Mouse (Mus musculus): ENCODE results near the gene Btbd1. TPM values are rescaled to one million over a fixed set of nuclear protein-coding genes. Genes with fewer than 3 reads are reported as not detected.
A peak's percentile ranks its signal among the peaks of the same experiment; 100 is the strongest.

Gene Btbd1
- total and polyA plus RNA-seq, 2 experiments, result 12.5 to 31.7 TPM

GRCm38 (mm10) chr7:81772786-81773539 lies 56.3 kb downstream of the Btbd1 start:
- no peak overlapping the region for H3K9ac ChIP-seq (ENCODE audit: low read depth, low read length)
- DNase-seq (ENCODE audit: extremely low read depth, low read depth, low spot score), result no peak

GRCm38 (mm10) chr7:81763110-81763845 lies 66.0 kb downstream of the Btbd1 start:
- H3K9ac ChIP-seq (ENCODE audit: low read depth, low read length), result peak overlapping the region; percentile 83
- peaks cover 3% of the 10 kb centered on the region for H3K4me1 ChIP-seq (ENCODE audit: control insufficient read depth, insufficient read depth, low read length)
- H3K79me2 ChIP-seq (ENCODE audit: control insufficient read depth, insufficient read depth, low read length), result peaks cover 9% of the 10 kb centered on the region
- TF ChIP-seq POLR2A (IDR thresholded peaks at IDR 0.05; ENCODE audit: extremely low read depth, insufficient read depth, low read length), result no peak
- TF ChIP-seq CTCF (IDR thresholded peaks at IDR 0.05; ENCODE audit: low read depth, low read length), result peak; percentile 52
- peak; percentile 13 for DNase-seq (ENCODE audit: extremely low read depth, low read depth, low spot score)
- H3K4me3 ChIP-seq (ENCODE audit: insufficient read depth, low read depth, low read length), result peak overlapping the region; percentile 70
- peak overlapping the region; percentile 45 for H3K27ac ChIP-seq (replicated peaks; ENCODE audit: insufficient read depth, low read depth, low read length)
- H3K36me3 ChIP-seq (ENCODE audit: control insufficient read depth, insufficient read depth, low read length), result peaks cover 2% of the 10 kb centered on the region; the same call in 1 of the 2 replicates
- 2% methylated on average over 60 of the region's 60 CpGs for WGBS
- H3K27me3 ChIP-seq (ENCODE audit: control insufficient read depth, insufficient read depth, low read length), result no peaks in the 10 kb centered on the region

More at GRCm38 (mm10) chr7:81772786-81773539, 56.3 kb downstream of the Btbd1 start:
- TF ChIP-seq POLR2A (IDR thresholded peaks at IDR 0.05; ENCODE audit: extremely low read depth, insufficient read depth, low read length) (no peak), CTCF (IDR thresholded peaks at IDR 0.05; ENCODE audit: low read depth, low read length) (no peak)
- Histone ChIP-seq H3K27me3 (ENCODE audit: control insufficient read depth, insufficient read depth, low read length) (no peaks in the 10 kb centered on the region), H3K79me2 (ENCODE audit: control insufficient read depth, insufficient read depth, low read length) (peaks cover 7% of the 10 kb centered on the region; the same call in 1 of the 2 replicates), H3K4me3 (ENCODE audit: insufficient read depth, low read depth, low read length) (no peak overlapping the region), H3K36me3 (ENCODE audit: control insufficient read depth, insufficient read depth, low read length) (no peaks in the 10 kb centered on the region), H3K27ac (replicated peaks; ENCODE audit: insufficient read depth, low read depth, low read length) (no peak overlapping the region), H3K4me1 (ENCODE audit: control insufficient read depth, insufficient read depth, low read length) (no peaks in the 10 kb centered on the region)
- 79% methylated on average over 10 of the region's 10 CpGs for WGBS

DNA sequence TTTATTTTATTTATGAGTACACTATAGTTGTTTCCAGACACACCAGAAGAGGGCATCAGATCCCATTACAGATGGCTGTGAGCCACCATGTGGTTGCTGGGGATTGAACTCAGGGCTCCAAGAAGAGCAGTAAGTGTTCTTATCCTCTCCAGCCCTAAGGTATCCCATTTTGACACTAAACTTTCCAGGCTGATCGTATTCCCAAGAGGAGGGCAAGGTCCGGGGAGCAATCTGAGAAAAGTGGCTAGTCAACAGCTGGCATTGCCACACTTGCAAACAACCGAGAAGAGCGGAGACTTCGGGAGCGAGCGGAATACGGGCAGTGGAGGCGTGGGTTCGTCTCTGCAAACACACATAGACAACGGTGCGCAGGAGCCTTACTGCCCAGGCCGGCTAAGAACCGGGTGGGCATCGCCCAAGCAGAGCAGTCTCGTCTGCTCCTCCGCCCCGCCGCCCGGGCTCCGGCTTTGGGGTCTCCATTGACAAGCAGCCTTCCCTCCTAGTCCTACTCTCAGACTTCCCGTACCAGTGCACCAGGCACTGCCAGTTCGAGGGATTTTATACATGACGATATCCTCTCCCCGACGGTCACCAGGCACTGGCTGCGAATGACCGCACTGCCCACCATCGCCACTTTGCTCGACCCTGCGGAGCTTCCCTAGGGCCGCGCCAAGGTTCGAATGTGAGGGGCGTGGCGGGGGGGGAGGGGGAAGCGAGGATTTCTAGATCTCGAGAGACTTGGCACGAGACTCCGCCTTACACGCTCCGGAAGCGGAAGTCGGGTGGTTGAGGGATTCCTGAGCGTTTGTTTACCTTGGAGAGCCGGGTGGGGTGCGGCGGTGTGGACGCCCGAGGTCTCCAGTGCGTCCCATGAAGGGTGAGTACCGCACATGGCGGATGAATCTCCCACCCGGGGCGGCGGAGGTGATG lies 66.8 kb downstream of the Btbd1 start, which contains the start of gene Ramac:
Gene Ramac, plus strand, starts transcription at position 746 of the 930 bp plus-strand sequence.
- Histone ChIP-seq H3K27me3 (ENCODE audit: control insufficient read depth, insufficient read depth, low read length) (no peaks in the 10 kb centered on the region), H3K4me1 (ENCODE audit: control insufficient read depth, insufficient read depth, low read length) (peaks cover 3% of the 10 kb centered on the region), H3K4me3 (ENCODE audit: insufficient read depth, low read depth, low read length) (peak within 1 kb of the TSS; percentile 70), H3K79me2 (ENCODE audit: control insufficient read depth, insufficient read depth, low read length) (peaks cover 9% of the 10 kb centered on the region), H3K36me3 (ENCODE audit: control insufficient read depth, insufficient read depth, low read length) (no peaks in the 10 kb centered on the region), H3K27ac (replicated peaks; ENCODE audit: insufficient read depth, low read depth, low read length) (peak within 1 kb of the TSS; percentile 48), H3K9ac (ENCODE audit: low read depth, low read length) (peak within 1 kb of the TSS; percentile 83)
- peak; percentile 85 for DNase-seq (ENCODE audit: extremely low read depth, low read depth, low spot score)
- TF ChIP-seq POLR2A (IDR thresholded peaks at IDR 0.05; ENCODE audit: extremely low read depth, insufficient read depth, low read length) (peak; percentile 73), CTCF (IDR thresholded peaks at IDR 0.05; ENCODE audit: low read depth, low read length) (no peak)
- under 1% methylated on average over 56 of the region's 56 CpGs for WGBS

- H3K4me3 ChIP-seq (ENCODE audit: insufficient read depth, low read depth, low read length), result no peak overlapping the region
- TF ChIP-seq POLR2A (IDR thresholded peaks at IDR 0.05; ENCODE audit: extremely low read depth, insufficient read depth, low read length) (no peak), CTCF (IDR thresholded peaks at IDR 0.05; ENCODE audit: low read depth, low read length) (no peak)
- H3K27ac ChIP-seq (replicated peaks; ENCODE audit: insufficient read depth, low read depth, low read length), result no peak overlapping the region
- H3K79me2 ChIP-seq (ENCODE audit: control insufficient read depth, insufficient read depth, low read length), result no peaks in the 10 kb centered on the region
- no peaks in the 10 kb centered on the region for H3K27me3 ChIP-seq (ENCODE audit: control insufficient read depth, insufficient read depth, low read length)
- 57% methylated on average over 3 of the region's 3 CpGs for WGBS
- H3K9ac ChIP-seq (ENCODE audit: low read depth, low read length), result no peak overlapping the region
- H3K4me1 ChIP-seq (ENCODE audit: control insufficient read depth, insufficient read depth, low read length), result no peaks in the 10 kb centered on the region
- DNase-seq (ENCODE audit: extremely low read depth, low read depth, low spot score), result peak; percentile 56
- H3K36me3 ChIP-seq (ENCODE audit: control insufficient read depth, insufficient read depth, low read length), result no peaks in the 10 kb centered on the region
These were observed 81.3 kb downstream of the Btbd1 start for GRCm38 (mm10) chr7:81747956-81748355.

GRCm38 (mm10) chr7:81744145-81744544 lies 85.1 kb downstream of the Btbd1 start:
- TF ChIP-seq POLR2A (IDR thresholded peaks at IDR 0.05; ENCODE audit: extremely low read depth, insufficient read depth, low read length), result no peak
- peak; percentile 86 for TF ChIP-seq CTCF (IDR thresholded peaks at IDR 0.05; ENCODE audit: low read depth, low read length)
- peak; percentile 72 for DNase-seq (ENCODE audit: extremely low read depth, low read depth, low spot score)

More at GRCm38 (mm10) chr7:81744145-81744544, 85.1 kb downstream of the Btbd1 start:
- Histone ChIP-seq H3K9ac (ENCODE audit: low read depth, low read length) (no peak overlapping the region), H3K4me3 (ENCODE audit: insufficient read depth, low read depth, low read length) (no peak overlapping the region), H3K36me3 (ENCODE audit: control insufficient read depth, insufficient read depth, low read length) (no peaks in the 10 kb centered on the region), H3K4me1 (ENCODE audit: control insufficient read depth, insufficient read depth, low read length) (no peaks in the 10 kb centered on the region), H3K79me2 (ENCODE audit: control insufficient read depth, insufficient read depth, low read length) (no peaks in the 10 kb centered on the region), H3K27me3 (ENCODE audit: control insufficient read depth, insufficient read depth, low read length) (no peaks in the 10 kb centered on the region), H3K27ac (replicated peaks; ENCODE audit: insufficient read depth, low read depth, low read length) (no peak overlapping the region)
- WGBS, result 51% methylated on average over 4 of the region's 4 CpGs

Other genes starting within 250 kb of the Btbd1 start
- gene Homer2, start 121.9 kb downstream of the Btbd1 start, total RNA-seq (2014; rRNA removed), result 30.9 and 32.2 TPM in 2 replicates
- gene Homer2, start 121.9 kb downstream of the Btbd1 start, polyA plus RNA-seq (2012; rRNA removed), result 18.4 and 24.6 TPM in 2 replicates
- 39.8 and 50.9 TPM in 2 replicates for gene Ramac, start 66.5 kb downstream of the Btbd1 start, total RNA-seq (2014; rRNA removed)
- 9.1 and 10.3 TPM in 2 replicates for gene Ramac, start 66.5 kb downstream of the Btbd1 start, polyA plus RNA-seq (2012; rRNA removed)
- 27.8 and 36.3 TPM in 2 replicates for gene 3110040N11Rik, start 40.0 kb downstream of the Btbd1 start, total RNA-seq (2014; rRNA removed)
- 23.0 and 26.4 TPM in 2 replicates for gene 3110040N11Rik, start 40.0 kb downstream of the Btbd1 start, polyA plus RNA-seq (2012; rRNA removed)
- gene Gm10160, start 26.4 kb upstream of the Btbd1 start, total RNA-seq (2014; rRNA removed), result not detected in 2 replicates
- not detected in 2 replicates for gene Gm10160, start 26.4 kb upstream of the Btbd1 start, polyA plus RNA-seq (2012; rRNA removed)
- 4.7 and 6.2 TPM in 2 replicates for gene Tm6sf1, start 29.6 kb upstream of the Btbd1 start, total RNA-seq (2014; rRNA removed)
- gene Tm6sf1, start 29.6 kb upstream of the Btbd1 start, polyA plus RNA-seq (2012; rRNA removed), result 3.3 and 4.9 TPM in 2 replicates
- gene Hdgfl3, start 105.0 kb upstream of the Btbd1 start, total RNA-seq (2014; rRNA removed), result 1.1 and 1.6 TPM in 2 replicates
- 0.07 and 0.13 TPM in 2 replicates for gene Hdgfl3, start 105.0 kb upstream of the Btbd1 start, polyA plus RNA-seq (2012; rRNA removed)
- gene Bnc1, start 162.9 kb upstream of the Btbd1 start, total RNA-seq (2014; rRNA removed), result 0.07 and 0.09 TPM in 2 replicates
- 0.04 and 0.05 TPM in 2 replicates for gene Bnc1, start 162.9 kb upstream of the Btbd1 start, polyA plus RNA-seq (2012; rRNA removed)

Measured in liver, adult 2 months (tissue).